Mouse (Mus musculus) neural tube, embryonic 10.5 days (tissue): ENCODE measurements around the gene Ccnb3.
"Not testable (repeated sequence)": the region's sequence is repeated elsewhere in the genome, so short reads cannot be mapped to it uniquely, and the experiment has no call there.

Experiments
- DNase-seq: peaks from one replicate; pipeline ENCODE4 v3.0.0-alpha.2; 2017; ENCODE audit warnings: low spot score; ENCODE audit errors: extremely low spot score

Ccnb3 gene

GRCm38 (mm10) chrX:7041519-7041918 lies at the start of gene Ccnb3:
TSS of gene Ccnb3 (minus strand) at chrX:7041619.
- DNase-seq = no peak

GRCm38 (mm10) chrX:7090323-7090722 lies 48.9 kb upstream of the Ccnb3 start:
- no peak for DNase-seq

- no peak for DNase-seq
These were observed 44.5 kb upstream of the Ccnb3 start for GRCm38 (mm10) chrX:7085878-7086277.

GRCm38 (mm10) chrX:7079820-7080429 lies 38.5 kb upstream of the Ccnb3 start:
- no peak for DNase-seq

GRCm38 (mm10) chrX:7068002-7068401 lies 26.6 kb upstream of the Ccnb3 start:
- no peak for DNase-seq

GRCm38 (mm10) chrX:7067219-7067618 lies 25.8 kb upstream of the Ccnb3 start, which contains the start of gene Akap4:
TSS of gene Akap4 (plus strand) at chrX:7067519.
- DNase-seq = no peak

- DNase-seq = no peak
These were observed 22.7 kb upstream of the Ccnb3 start for GRCm38 (mm10) chrX:7064109-7064508.

GRCm38 (mm10) chrX:7057634-7058033 lies 16.2 kb upstream of the Ccnb3 start:
- no peak for DNase-seq

- no peak for DNase-seq
These were observed 15.6 kb upstream of the Ccnb3 start for GRCm38 (mm10) chrX:7057056-7057455.

GRCm38 (mm10) chrX:6983916-6984315 lies 57.5 kb downstream of the Ccnb3 start:
- not testable (repeated sequence) for DNase-seq

- no peak for DNase-seq
These were observed 69.5 kb downstream of the Ccnb3 start for GRCm38 (mm10) chrX:6971956-6972355.

GRCm38 (mm10) chrX:6968598-6968997 lies 72.8 kb downstream of the Ccnb3 start:
- DNase-seq = no peak
